Mouse (Mus musculus): Measurements from ENCODE around the gene Jup. TPM values are rescaled to one million over a fixed set of nuclear protein-coding genes. Genes with fewer than 3 reads are reported as not detected.
"Not testable (repeated sequence)": the region's sequence is repeated elsewhere in the genome, so short reads cannot be mapped to it uniquely, and the experiment has no call there.

Jup gene
- polyA plus RNA-seq, 1 experiment from 2014 or later = 107 TPM

DNA sequence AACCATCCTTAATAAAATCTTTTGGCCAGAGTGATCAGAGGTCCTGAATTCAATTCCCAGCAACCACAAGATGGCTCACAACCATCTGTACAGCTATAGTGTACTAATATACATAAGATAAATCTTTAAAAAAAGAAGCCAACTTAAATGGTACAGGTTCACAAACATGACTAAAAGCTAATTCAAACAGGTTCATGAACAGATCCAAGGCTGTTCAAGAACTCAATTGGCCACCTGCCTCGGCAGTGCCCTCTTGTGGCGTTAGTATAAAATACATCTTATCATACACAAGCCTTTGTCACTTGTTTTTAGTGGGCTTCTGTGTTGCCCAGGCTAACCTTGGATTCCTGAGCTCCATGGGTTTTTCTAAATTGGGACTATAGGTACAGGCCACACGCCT is 74.0 kb downstream of the Jup start:
- no peak for ATAC-seq (ENCODE audit: low read depth)

DNA sequence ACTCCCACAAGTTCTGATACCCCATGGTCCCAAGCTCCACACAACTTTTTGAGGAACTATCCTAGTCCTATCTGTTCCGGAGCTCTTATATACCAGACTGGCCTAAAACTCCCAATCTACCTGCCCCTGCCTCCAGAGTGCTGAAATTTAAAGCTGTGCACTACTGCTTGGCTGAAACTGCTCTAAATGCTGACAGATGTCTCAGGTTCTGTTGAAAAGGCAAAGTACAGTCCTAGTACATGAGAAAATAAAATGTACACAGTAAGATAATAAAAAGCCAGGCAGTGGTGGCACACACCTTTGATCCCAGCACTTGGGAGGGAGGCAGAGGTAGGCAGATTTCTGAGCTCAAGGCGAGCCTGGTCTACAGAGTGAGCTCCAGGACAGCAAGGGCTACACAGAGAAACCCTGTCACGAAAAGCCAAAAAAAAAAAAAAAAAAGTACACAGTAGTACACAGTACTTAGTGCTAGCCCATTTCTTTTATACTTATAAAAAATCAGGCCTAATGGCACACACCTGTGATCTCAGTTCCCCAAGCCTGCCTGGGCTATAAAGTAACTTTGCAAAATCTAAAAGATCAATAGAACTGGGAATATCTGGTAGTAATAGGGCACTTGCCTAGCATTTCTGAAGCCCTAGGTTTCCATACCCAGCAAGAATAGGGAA is 74.8 kb downstream of the Jup start:
- ATAC-seq (ENCODE audit: low read depth) = no peak
- H3K4me3 ChIP-seq (ENCODE audit: low read depth, low read length) = no peak overlapping the region
- no peaks in the 10 kb centered on the region for H3K9me3 ChIP-seq (ENCODE audit: control insufficient read depth, low read length)
- no peak overlapping the region for H3K27ac ChIP-seq (replicated peaks; ENCODE audit: low read depth, low read length)
- H3K36me3 ChIP-seq (ENCODE audit: control insufficient read depth, insufficient read depth, low read length) = peaks cover 23% of the 10 kb centered on the region
- H3K9ac ChIP-seq (ENCODE audit: low read depth, low read length) = no peak overlapping the region
- no peak for DNase-seq (ENCODE audit: low spot score)
- no peaks in the 10 kb centered on the region for H3K27me3 ChIP-seq (replicated peaks; ENCODE audit: control insufficient read depth, insufficient read depth, low read length)
- no peak overlapping the region for H3K4me2 ChIP-seq (ENCODE audit: low read depth, low read length)
- WGBS = 65% methylated on average over 3 of the region's 3 CpGs
- no peaks in the 10 kb centered on the region for H3K4me1 ChIP-seq (ENCODE audit: control insufficient read depth, insufficient read depth, low read length)

More for the DNA sequence above, 74.0 kb downstream of the Jup start:
- Histone ChIP-seq H3K27me3 (replicated peaks; ENCODE audit: control insufficient read depth, insufficient read depth, low read length) (no peaks in the 10 kb centered on the region), H3K4me2 (ENCODE audit: low read depth, low read length) (no peak overlapping the region), H3K9ac (ENCODE audit: low read depth, low read length) (no peak overlapping the region), H3K4me3 (ENCODE audit: low read depth, low read length) (no peak overlapping the region), H3K36me3 (ENCODE audit: control insufficient read depth, insufficient read depth, low read length) (peaks cover 23% of the 10 kb centered on the region), H3K4me1 (ENCODE audit: control insufficient read depth, insufficient read depth, low read length) (no peaks in the 10 kb centered on the region), H3K9me3 (ENCODE audit: control insufficient read depth, low read length) (no peaks in the 10 kb centered on the region), H3K27ac (replicated peaks; ENCODE audit: low read depth, low read length) (no peak overlapping the region)
- DNase-seq (ENCODE audit: low spot score) = peak; percentile 72
- 20% methylated on average over 3 of the region's 3 CpGs for WGBS

DNA sequence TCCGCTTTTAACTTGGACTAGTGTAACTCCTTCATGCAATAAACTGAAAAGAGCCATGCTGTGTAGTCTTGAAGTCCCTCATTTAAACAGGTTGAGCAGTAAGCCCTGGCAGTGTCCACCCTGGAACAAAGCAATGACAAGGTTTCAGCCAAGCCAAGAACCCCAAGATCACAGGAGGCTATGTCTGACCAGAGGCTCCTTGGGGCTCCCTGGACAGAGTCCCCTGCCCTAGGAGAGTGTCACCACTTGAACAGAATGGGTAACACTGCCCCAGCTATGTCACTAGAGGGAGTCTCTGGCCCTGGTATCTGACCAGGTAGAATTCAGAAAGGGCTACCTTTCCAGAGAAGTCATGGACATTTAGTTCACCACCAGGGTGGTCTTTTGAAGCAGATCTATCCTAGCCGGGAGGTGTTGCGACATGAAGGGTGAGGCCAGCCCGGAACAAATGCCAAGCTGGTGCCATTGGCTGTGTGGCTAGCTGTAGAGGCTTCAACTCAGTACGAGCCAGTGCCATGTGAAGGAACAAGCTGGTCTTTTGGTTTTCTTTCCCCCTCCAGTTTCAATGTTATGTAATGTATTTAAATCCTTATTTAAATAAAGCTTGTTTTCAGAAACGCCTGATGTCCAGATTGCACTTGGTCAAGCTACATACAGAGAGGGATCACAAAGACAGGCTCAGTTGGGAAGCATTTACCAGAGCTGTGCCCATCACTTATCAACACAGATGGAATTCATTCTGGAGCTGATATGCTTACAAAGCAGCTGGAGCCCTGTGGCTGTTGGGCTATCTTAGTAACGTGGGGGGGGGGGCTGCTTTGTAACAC is 75.9 kb downstream of the Jup start:
- not testable (repeated sequence) for H3K27ac ChIP-seq (replicated peaks; ENCODE audit: low read depth, low read length); DNase-seq (ENCODE audit: low spot score); H3K4me2 ChIP-seq (ENCODE audit: low read depth, low read length); ATAC-seq (ENCODE audit: low read depth); H3K4me3 ChIP-seq (ENCODE audit: low read depth, low read length); H3K9ac ChIP-seq (ENCODE audit: low read depth, low read length); H3K9me3 ChIP-seq (ENCODE audit: control insufficient read depth, low read length); H3K27me3 ChIP-seq (replicated peaks; ENCODE audit: control insufficient read depth, insufficient read depth, low read length); H3K4me1 ChIP-seq (ENCODE audit: control insufficient read depth, insufficient read depth, low read length)
- 78% methylated on average over 7 of the region's 7 CpGs for WGBS
- peaks cover 23% of the 10 kb centered on the region for H3K36me3 ChIP-seq (ENCODE audit: control insufficient read depth, insufficient read depth, low read length)

- H3K9me3 ChIP-seq (ENCODE audit: control insufficient read depth, low read length); H3K27me3 ChIP-seq (replicated peaks; ENCODE audit: control insufficient read depth, insufficient read depth, low read length); H3K4me1 ChIP-seq (ENCODE audit: control insufficient read depth, insufficient read depth, low read length); ATAC-seq (ENCODE audit: low read depth); DNase-seq (ENCODE audit: low spot score): not testable (repeated sequence)
- Histone ChIP-seq H3K4me2 (ENCODE audit: low read depth, low read length) (peak overlapping the region; percentile 68), H3K36me3 (ENCODE audit: control insufficient read depth, insufficient read depth, low read length) (peaks cover 23% of the 10 kb centered on the region), H3K27ac (replicated peaks; ENCODE audit: low read depth, low read length) (peak overlapping the region; percentile 99), H3K9ac (ENCODE audit: low read depth, low read length) (peak overlapping the region; percentile 99), H3K4me3 (ENCODE audit: low read depth, low read length) (peak overlapping the region; percentile 85)
- 19% methylated on average over 11 of the region's 11 CpGs for WGBS
Observed at GRCm38 (mm10) chr11:100320701-100321410, 76.7 kb downstream of the Jup start.

DNA sequence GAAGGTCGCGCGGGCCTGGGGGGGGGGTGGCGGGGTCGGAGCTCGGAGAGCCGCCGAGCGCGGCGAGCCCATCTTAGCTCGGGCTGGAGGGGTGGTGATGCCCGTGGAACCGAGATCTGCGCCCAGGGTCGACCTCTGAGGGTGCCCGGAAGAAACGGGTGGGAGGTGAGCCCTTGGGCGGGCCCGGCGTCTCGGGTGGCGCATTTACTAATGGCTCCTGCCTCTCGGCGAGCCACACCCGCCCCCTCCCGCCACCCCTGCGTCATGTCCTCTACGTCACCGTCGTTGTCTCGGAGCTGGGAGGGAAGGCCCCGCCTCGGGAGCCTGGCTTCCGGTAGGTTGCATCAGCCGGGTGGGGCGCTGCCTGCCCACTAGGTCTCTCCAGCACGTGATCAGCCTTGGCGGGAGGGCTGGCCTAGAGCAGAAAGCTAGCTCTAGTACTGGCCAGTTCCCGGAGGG is 77.4 kb downstream of the Jup start:
- Histone ChIP-seq H3K9ac (ENCODE audit: low read depth, low read length) (peak overlapping the region; percentile 99), H3K4me3 (ENCODE audit: low read depth, low read length) (peak overlapping the region; percentile 85), H3K9me3 (ENCODE audit: control insufficient read depth, low read length) (no peaks in the 10 kb centered on the region), H3K4me2 (ENCODE audit: low read depth, low read length) (peak overlapping the region; percentile 68), H3K36me3 (ENCODE audit: control insufficient read depth, insufficient read depth, low read length) (peaks cover 23% of the 10 kb centered on the region), H3K27me3 (replicated peaks; ENCODE audit: control insufficient read depth, insufficient read depth, low read length) (no peaks in the 10 kb centered on the region), H3K4me1 (ENCODE audit: control insufficient read depth, insufficient read depth, low read length) (no peaks in the 10 kb centered on the region), H3K27ac (replicated peaks; ENCODE audit: low read depth, low read length) (peak overlapping the region; percentile 99)
- peak; percentile 84 for ATAC-seq (ENCODE audit: low read depth)
- peak; percentile 98 for DNase-seq (ENCODE audit: low spot score)
- WGBS = 0% methylated on average over 23 of the region's 40 CpGs

DNA sequence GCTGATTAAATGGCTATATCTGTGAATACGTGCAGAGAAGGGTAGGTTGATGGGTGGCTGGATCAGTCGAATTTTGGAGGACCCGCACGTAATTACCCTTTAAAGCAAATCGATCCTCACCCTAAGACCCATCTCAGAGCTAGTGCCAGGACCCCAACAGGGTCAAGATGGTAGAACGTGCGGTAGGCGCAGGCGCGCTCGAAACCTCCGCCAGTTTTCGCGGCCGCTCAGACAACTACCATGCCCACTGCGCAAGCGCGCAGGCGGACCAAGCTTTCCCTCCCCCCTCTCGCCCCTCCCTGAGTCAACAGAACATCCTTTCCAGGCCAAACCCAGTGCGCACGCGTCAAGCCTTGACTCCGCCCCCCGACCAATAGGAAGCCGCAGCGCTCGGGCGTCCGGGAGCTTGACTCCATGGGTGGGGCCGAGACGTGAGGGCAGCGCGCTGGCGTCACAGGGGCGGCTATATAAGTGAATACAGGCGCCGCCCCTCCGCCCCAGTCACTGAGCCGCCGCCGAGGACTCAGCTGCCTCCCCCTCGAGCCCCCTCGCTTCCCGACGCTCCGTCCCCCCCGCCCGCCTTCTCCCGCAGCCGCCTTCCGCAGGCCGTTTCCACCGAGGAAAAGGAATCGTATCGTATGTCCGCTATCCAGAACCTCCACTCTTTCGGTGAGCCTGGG is 77.9 kb downstream of the Jup start, which contains the start of gene Eif1:
Eif1 (plus strand) TSS at position 394 of the 680 bp plus-strand sequence.
- H3K27ac ChIP-seq (replicated peaks; ENCODE audit: low read depth, low read length) = peak within 1 kb of the TSS; percentile 99
- peak within 1 kb of the TSS; percentile 85 for H3K4me3 ChIP-seq (ENCODE audit: low read depth, low read length)
- H3K9ac ChIP-seq (ENCODE audit: low read depth, low read length) = peak within 1 kb of the TSS; percentile 99
- ATAC-seq (ENCODE audit: low read depth) = peak; percentile 92
- no peaks in the 10 kb centered on the region for H3K27me3 ChIP-seq (replicated peaks; ENCODE audit: control insufficient read depth, insufficient read depth, low read length)
- H3K9me3 ChIP-seq (ENCODE audit: control insufficient read depth, low read length) = no peaks in the 10 kb centered on the region
- peak within 1 kb of the TSS; percentile 69 for H3K4me2 ChIP-seq (ENCODE audit: low read depth, low read length)
- under 1% methylated on average over 34 of the region's 58 CpGs for WGBS
- H3K36me3 ChIP-seq (ENCODE audit: control insufficient read depth, insufficient read depth, low read length) = peaks cover 23% of the 10 kb centered on the region
- no peaks in the 10 kb centered on the region for H3K4me1 ChIP-seq (ENCODE audit: control insufficient read depth, insufficient read depth, low read length)
- peak; percentile 100 for DNase-seq (ENCODE audit: low spot score)

All from embryonic facial prominence, embryonic 14.5 days (tissue).